Mouse (Mus musculus) heart, embryonic 16.5 days (tissue): ENCODE results near the gene Ikbip. TPM values are rescaled to one million over a fixed set of nuclear protein-coding genes. Genes with fewer than 3 reads are reported as not detected.
A peak's percentile ranks its signal among the peaks of the same experiment; 100 is the strongest.

Experiments used
- ATAC-seq: fragments of 200-750 bp; cut with Nextera tagmentation; replicated peaks from 2 replicates; pipeline ENCODE4 v1.8.0; 2017; ENCODE audit warnings: moderate number of reproducible peaks; ENCODE audit not compliant: insufficient read depth, low FRiP score; ENCODE audit errors: extremely low read depth
- H3K27ac ChIP-seq: fragments of 300-500 bp; sonication (generic); 2 replicates; pipeline ENCODE4 v1.5.1; 2014; ENCODE audit warnings: mild to moderate bottlenecking, low read length, control low read depth, moderate library complexity
- H3K27me3 ChIP-seq: fragments of 300-500 bp; sonication (generic); 2 replicates; pipeline ENCODE4 v1.6.1; 2014; ENCODE audit warnings: low read length, mixed read lengths; ENCODE audit not compliant: control insufficient read depth, insufficient read depth
- H3K36me3 ChIP-seq: fragments of 300-500 bp; sonication (generic); 2 replicates; pipeline ENCODE4 v1.6.1; 2014; ENCODE audit not compliant: control insufficient read depth, insufficient read depth
- H3K4me1 ChIP-seq: fragments of 300-500 bp; sonication (generic); 2 replicates; pipeline ENCODE4 v1.6.1; 2014; ENCODE audit warnings: low read length, mixed read lengths; ENCODE audit not compliant: control insufficient read depth, insufficient read depth
- H3K4me2 ChIP-seq: fragments of 300-500 bp; sonication (generic); 2 replicates; pipeline ENCODE4 v1.6.1; 2014; ENCODE audit warnings: low read depth, mild to moderate bottlenecking, control low read depth, low read length
- H3K4me3 ChIP-seq: fragments of 300-500 bp; sonication (generic); 2 replicates; pipeline ENCODE4 v1.5.1; 2014; ENCODE audit warnings: mild to moderate bottlenecking, control low read depth, low read length
- H3K9ac ChIP-seq: fragments of 300-500 bp; sonication (generic); 2 replicates; pipeline ENCODE4 v1.6.1; 2014; ENCODE audit warnings: low read length, control low read depth
- H3K9me3 ChIP-seq: fragments of 300-500 bp; sonication (generic); replicated peaks from 2 replicates; pipeline ENCODE4 v1.6.1; 2016; ENCODE audit warnings: low read length; ENCODE audit not compliant: control insufficient read depth
- WGBS: fragments of 180-500 bp; shearing (Covaris S2); extraction: QIAGEN DNeasy Blood & Tissue Kit; methylation state at CpG from one replicate; pipeline ENCODE4 v1.1.7; 2014; 5-methylcytosine and 5-hydroxymethylcytosine counted together
- polyA plus RNA-seq: library from polyadenylated mRNA; unstranded; fragments of >200 nt; fragmentation: Nextera tagmentation; extraction: Ambion mirVana; gene quantifications from 2 replicates; pipeline ENCODE4 v1.2.1, GENCODE M21; 2015

The Ikbip gene
- polyA plus RNA-seq, 1 experiment from 2014 or later, result 39.3 TPM

GRCm38 (mm10) chr10:91127395-91127794 is 44.7 kb downstream of the Ikbip start:
- Histone ChIP-seq H3K9ac (0 out of 2 replicates have a peak overlapping the region, but pooled peaks have one; percentile 21), H3K27ac (peak overlapping the region; percentile 86), H3K4me3 (no peak overlapping the region), H3K9me3 (0 out of 2 replicates have a peak, but pooled peaks cover 3% of the 10 kb centered on the region), H3K4me1 (peaks cover 12% of the 10 kb centered on the region), H3K4me2 (no peak overlapping the region), H3K27me3 (no peaks in the 10 kb centered on the region), H3K36me3 (no peaks in the 10 kb centered on the region)
- 35% methylated on average over 2 of the region's 2 CpGs for WGBS
- no peak for ATAC-seq

- Histone ChIP-seq H3K4me2 (no peak overlapping the region), H3K27me3 (no peaks in the 10 kb centered on the region), H3K36me3 (no peaks in the 10 kb centered on the region), H3K27ac (no peak overlapping the region), H3K4me3 (no peak overlapping the region), H3K4me1 (peaks cover 12% of the 10 kb centered on the region), H3K9me3 (0 out of 2 replicates have a peak, but pooled peaks cover 3% of the 10 kb centered on the region), H3K9ac (no peak overlapping the region)
- ATAC-seq, result no peak
- WGBS, result 58% methylated on average over 1 of the region's 1 CpGs
Observed at GRCm38 (mm10) chr10:91128551-91129160, 45.9 kb downstream of the Ikbip start.

GRCm38 (mm10) chr10:91130792-91131191 is 48.1 kb downstream of the Ikbip start:
- ATAC-seq, result no peak
- WGBS, result 91% methylated on average over 3 of the region's 3 CpGs
- H3K9ac ChIP-seq, result no peak overlapping the region
- H3K27ac ChIP-seq, result no peak overlapping the region
- H3K36me3 ChIP-seq, result no peaks in the 10 kb centered on the region
- peaks cover 10% of the 10 kb centered on the region for H3K4me1 ChIP-seq
- no peaks in the 10 kb centered on the region for H3K27me3 ChIP-seq
- 0 out of 2 replicates have a peak, but pooled peaks cover 3% of the 10 kb centered on the region for H3K9me3 ChIP-seq
- no peak overlapping the region for H3K4me3 ChIP-seq
- no peak overlapping the region for H3K4me2 ChIP-seq

GRCm38 (mm10) chr10:91131565-91131964 is 48.8 kb downstream of the Ikbip start:
- H3K4me3 ChIP-seq, result no peak overlapping the region
- no peak overlapping the region for H3K4me2 ChIP-seq
- no peaks in the 10 kb centered on the region for H3K27me3 ChIP-seq
- H3K9ac ChIP-seq, result no peak overlapping the region
- H3K27ac ChIP-seq, result no peak overlapping the region
- 86% methylated on average over 1 of the region's 1 CpGs for WGBS
- no peak for ATAC-seq
- H3K4me1 ChIP-seq, result peaks cover 9% of the 10 kb centered on the region
- 0 out of 2 replicates have a peak, but pooled peaks cover 3% of the 10 kb centered on the region for H3K9me3 ChIP-seq
- no peaks in the 10 kb centered on the region for H3K36me3 ChIP-seq

- Histone ChIP-seq H3K4me1 (peaks cover 12% of the 10 kb centered on the region), H3K4me2 (no peak overlapping the region), H3K36me3 (no peaks in the 10 kb centered on the region), H3K4me3 (no peak overlapping the region), H3K27ac (no peak overlapping the region), H3K27me3 (no peaks in the 10 kb centered on the region), H3K9me3 (no peaks in the 10 kb centered on the region), H3K9ac (no peak overlapping the region)
- 87% methylated on average over 7 of the region's 7 CpGs for WGBS
- ATAC-seq, result no peak
Observed at GRCm38 (mm10) chr10:91135302-91135972, 52.7 kb downstream of the Ikbip start.

GRCm38 (mm10) chr10:91137400-91137799 is 54.7 kb downstream of the Ikbip start:
- Histone ChIP-seq H3K27me3 (no peaks in the 10 kb centered on the region), H3K36me3 (no peaks in the 10 kb centered on the region), H3K9me3 (no peaks in the 10 kb centered on the region), H3K4me3 (no peak overlapping the region), H3K4me1 (peaks cover 12% of the 10 kb centered on the region), H3K27ac (no peak overlapping the region), H3K9ac (no peak overlapping the region), H3K4me2 (no peak overlapping the region)
- 81% methylated on average over 9 of the region's 9 CpGs for WGBS
- ATAC-seq, result no peak

- 66% methylated on average over 3 of the region's 3 CpGs for WGBS
- H3K4me2 ChIP-seq, result no peak overlapping the region
- peak overlapping the region; percentile 83 for H3K27ac ChIP-seq
- H3K9ac ChIP-seq, result no peak overlapping the region
- H3K27me3 ChIP-seq, result no peaks in the 10 kb centered on the region
- H3K36me3 ChIP-seq, result no peaks in the 10 kb centered on the region
- H3K9me3 ChIP-seq, result no peaks in the 10 kb centered on the region
- ATAC-seq, result peak; percentile 39; the same call in 1 of the 2 replicates
- peaks cover 12% of the 10 kb centered on the region for H3K4me1 ChIP-seq
- H3K4me3 ChIP-seq, result no peak overlapping the region
Observed at GRCm38 (mm10) chr10:91138317-91138716, 55.6 kb downstream of the Ikbip start.

- peak overlapping the region; percentile 58 for H3K9ac ChIP-seq
- peak overlapping the region; percentile 27; the same call in 1 of the 2 replicates for H3K4me2 ChIP-seq
- H3K36me3 ChIP-seq, result no peaks in the 10 kb centered on the region
- 51% methylated on average over 14 of the region's 14 CpGs for WGBS
- peak overlapping the region; percentile 83 for H3K27ac ChIP-seq
- H3K4me3 ChIP-seq, result no peak overlapping the region
- H3K4me1 ChIP-seq, result peaks cover 12% of the 10 kb centered on the region
- ATAC-seq, result no peak
- H3K9me3 ChIP-seq, result no peaks in the 10 kb centered on the region
- no peaks in the 10 kb centered on the region for H3K27me3 ChIP-seq
Observed at GRCm38 (mm10) chr10:91139148-91139766, 56.5 kb downstream of the Ikbip start.

- H3K9me3 ChIP-seq, result no peaks in the 10 kb centered on the region
- H3K4me1 ChIP-seq, result peaks cover 12% of the 10 kb centered on the region
- no peak overlapping the region for H3K4me3 ChIP-seq
- H3K27ac ChIP-seq, result no peak overlapping the region
- H3K4me2 ChIP-seq, result no peak overlapping the region
- no peak overlapping the region for H3K9ac ChIP-seq
- WGBS, result 28% methylated on average over 2 of the region's 2 CpGs
- no peaks in the 10 kb centered on the region for H3K27me3 ChIP-seq
- no peak for ATAC-seq
- H3K36me3 ChIP-seq, result peaks cover 8% of the 10 kb centered on the region
Observed at GRCm38 (mm10) chr10:91141564-91141963, 58.8 kb downstream of the Ikbip start.
